Mouse (Mus musculus) gastrocnemius, postnatal 25 days (tissue): ENCODE results near the gene Abhd17c. TPM values are rescaled to one million over a fixed set of nuclear protein-coding genes. Genes with fewer than 3 reads are reported as not detected.

Source experiments
- DNase-seq: peaks from one replicate; pipeline ENCODE4 v3.0.0; 2022
- total RNA-seq, 2 experiments: library from RNA; stranded (reverse); gene quantifications; 1 replicate in 1 of 2; 2 replicates in 1 of 2; pipeline ENCODE4 v1.2.3; 2021

Gene Abhd17c
- total RNA-seq, 2 experiments from 2014 or later: 5.2 to 5.6 TPM

DNA sequence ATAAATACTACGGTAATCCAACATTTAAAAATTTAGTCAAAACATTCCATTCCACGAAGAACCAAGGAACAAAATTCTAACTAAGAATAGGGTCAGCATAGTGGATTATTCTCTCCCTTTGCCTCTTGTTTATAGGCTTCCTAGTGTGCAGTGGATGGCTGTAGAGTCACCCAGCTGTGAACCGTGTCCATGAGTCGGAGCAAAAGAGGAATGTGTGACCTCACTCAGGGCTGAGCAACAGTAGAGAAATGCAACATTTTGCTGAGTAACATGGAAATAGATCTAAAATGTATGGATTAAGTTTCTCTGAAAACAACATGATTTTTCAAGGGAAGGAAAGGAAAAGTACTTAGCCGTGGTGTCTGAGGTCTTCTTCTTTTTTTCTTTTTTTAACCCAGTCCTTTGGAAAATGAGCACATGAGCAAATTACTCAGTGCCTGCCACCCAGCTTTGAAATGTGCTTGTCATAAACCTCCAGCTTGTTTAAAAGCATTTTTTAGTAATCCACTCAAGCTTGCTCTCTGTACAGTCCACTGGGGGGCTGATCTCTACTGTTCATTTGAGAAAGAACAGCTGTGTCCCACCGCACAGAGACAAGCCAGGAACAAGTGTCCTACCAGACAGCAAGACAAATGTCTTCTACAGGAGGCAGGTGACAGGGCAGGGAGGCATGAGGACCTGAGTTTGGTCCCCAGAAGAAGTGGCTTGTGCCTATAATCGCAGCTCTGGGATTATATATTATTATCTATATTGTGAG, 74.3 kb downstream of the Abhd17c start:
- no peak for DNase-seq

GRCm38 (mm10) chr7:84074266-84074665, 77.4 kb downstream of the Abhd17c start:
- no peak for DNase-seq

GRCm38 (mm10) chr7:84073856-84074255, 77.8 kb downstream of the Abhd17c start:
- no peak for DNase-seq

- DNase-seq: peak; percentile 66
Observed at GRCm38 (mm10) chr7:84068931-84069330, 82.8 kb downstream of the Abhd17c start.

- no peak for DNase-seq
Observed at GRCm38 (mm10) chr7:84059799-84060198, 91.9 kb downstream of the Abhd17c start.

Other genes with a start within 250 kb of the Abhd17c start
- not detected for gene Cemip, start 65.4 kb downstream of the Abhd17c start, total RNA-seq